Mouse (Mus musculus) stomach, embryonic 15.5 days (tissue): Measurements from ENCODE around the gene Mto1. TPM values are rescaled to one million over a fixed set of nuclear protein-coding genes. Genes with fewer than 3 reads are reported as not detected.
"Not testable (repeated sequence)": the region's sequence is repeated elsewhere in the genome, so short reads cannot be mapped to it uniquely, and the experiment has no call there.

Experiments used
- ATAC-seq: fragments of 200-750 bp; cut with Nextera tagmentation; 2 replicates; pipeline ENCODE4 v1.8.0; 2017; ENCODE audit warnings: low read depth, moderate number of reproducible peaks, moderate TSS enrichment; ENCODE audit not compliant: insufficient read depth, low FRiP score
- H3K27ac ChIP-seq: fragments of 300-500 bp; sonication (generic); 2 replicates; pipeline ENCODE4 v1.5.1; 2015; ENCODE audit warnings: mild to moderate bottlenecking, inconsistent platforms
- H3K27me3 ChIP-seq: fragments of 300-500 bp; sonication (generic); replicated peaks from 2 replicates; pipeline ENCODE4 v1.6.1; 2015; ENCODE audit warnings: inconsistent platforms
- H3K36me3 ChIP-seq: fragments of 300-500 bp; sonication (generic); 2 replicates; pipeline ENCODE4 v1.6.1; 2015; ENCODE audit warnings: inconsistent platforms
- H3K4me1 ChIP-seq: fragments of 300-500 bp; sonication (generic); 2 replicates; pipeline ENCODE4 v1.6.1; 2015; ENCODE audit warnings: inconsistent platforms
- H3K4me2 ChIP-seq: fragments of 300-500 bp; sonication (generic); 2 replicates; pipeline ENCODE4 v1.6.1; 2015; ENCODE audit warnings: mild to moderate bottlenecking, inconsistent platforms
- H3K4me3 ChIP-seq: fragments of 300-500 bp; sonication (generic); replicated peaks from 2 replicates; pipeline ENCODE4 v1.5.1; 2015; ENCODE audit warnings: inconsistent platforms
- H3K9ac ChIP-seq: fragments of 300-500 bp; sonication (generic); 2 replicates; pipeline ENCODE4 v1.6.1; 2015; ENCODE audit warnings: inconsistent platforms
- H3K9me3 ChIP-seq: fragments of 300-500 bp; sonication (generic); 2 replicates; pipeline ENCODE4 v1.6.1; 2016; ENCODE audit warnings: inconsistent platforms
- WGBS: fragments of 180-500 bp; shearing (Covaris S2); methylation state at CpG from one replicate; pipeline ENCODE4 v1.1.7; 2015; 5-methylcytosine and 5-hydroxymethylcytosine counted together
- microRNA-seq: library from miRNA; unstranded; fragments of <30 nt; microRNA quantifications from one replicate; pipeline ENCODE4, GENCODE M21; 2016
- polyA plus RNA-seq: library from polyadenylated mRNA; unstranded; fragments of >200 nt; fragmentation: Nextera tagmentation; extraction: Ambion mirVana; gene quantifications from 2 replicates; pipeline ENCODE4 v1.2.1, GENCODE M21; 2015

Gene Mto1
- polyA plus RNA-seq, 1 experiment from 2014 or later: 26.1 TPM

DNA sequence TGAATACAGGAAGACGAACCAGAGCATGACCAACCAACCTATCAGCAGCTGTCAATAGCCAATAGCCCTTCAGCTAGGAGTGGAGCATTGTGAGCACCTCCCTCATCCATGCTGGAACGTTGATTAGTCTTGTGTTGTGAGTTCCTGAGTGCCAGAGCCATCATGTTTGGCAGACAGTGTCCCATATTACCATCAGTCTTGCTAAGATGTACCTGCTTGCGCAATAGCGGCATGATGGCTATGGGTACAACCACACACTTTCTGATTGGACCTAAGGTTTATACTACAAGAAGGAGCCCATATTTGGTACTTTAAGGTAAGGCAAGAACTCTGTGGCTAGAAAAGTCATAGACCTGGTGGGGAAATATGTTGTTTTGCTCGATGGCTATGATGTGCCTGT lies 63.7 kb downstream of the Mto1 start:
- no peak overlapping the region for H3K27ac ChIP-seq
- no peak overlapping the region for H3K4me3 ChIP-seq
- H3K4me1 ChIP-seq: no peaks in the 10 kb centered on the region
- no peaks in the 10 kb centered on the region for H3K27me3 ChIP-seq
- 89% methylated on average over 5 of the region's 5 CpGs for WGBS
- no peak overlapping the region for H3K4me2 ChIP-seq
- H3K36me3 ChIP-seq: no peaks in the 10 kb centered on the region
- H3K9me3 ChIP-seq: no peaks in the 10 kb centered on the region
- ATAC-seq: no peak
- no peak overlapping the region for H3K9ac ChIP-seq

DNA sequence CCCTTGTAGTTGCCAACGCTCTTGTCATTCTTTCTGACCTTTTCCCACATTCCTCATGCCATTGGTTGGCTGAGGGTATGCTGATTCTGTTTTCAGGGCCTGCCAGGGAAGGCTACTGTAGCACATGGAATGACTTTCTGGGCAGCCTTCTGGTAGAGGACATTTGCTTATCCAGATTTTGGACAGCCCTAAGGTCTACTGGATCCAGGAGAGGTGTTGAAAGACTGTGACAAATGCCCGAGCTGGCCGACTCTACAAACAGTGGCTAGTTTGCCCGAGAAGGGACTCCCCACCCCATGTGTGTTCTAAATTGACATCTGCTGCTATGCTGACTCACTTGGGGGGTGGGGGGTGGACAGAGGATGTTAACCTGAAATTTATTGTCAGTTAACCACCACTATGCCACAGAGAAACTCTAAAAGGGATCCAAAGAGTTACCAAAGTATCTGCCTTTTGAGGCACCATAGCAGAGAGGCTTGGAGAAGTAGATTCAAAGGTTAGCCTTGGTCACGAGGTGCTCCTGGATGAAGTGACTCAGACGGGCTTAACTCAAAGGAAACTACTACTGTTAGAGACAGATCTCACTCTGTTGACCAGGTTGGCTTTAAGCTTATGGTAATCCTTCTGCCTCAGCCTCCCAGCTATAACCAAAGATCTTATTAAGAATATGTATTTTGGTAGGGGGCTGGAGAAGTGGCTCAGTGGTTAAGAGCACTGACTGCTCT lies 65.9 kb downstream of the Mto1 start:
- Histone ChIP-seq H3K36me3 (no peaks in the 10 kb centered on the region), H3K27me3 (no peaks in the 10 kb centered on the region), H3K9me3 (no peaks in the 10 kb centered on the region), H3K4me2 (no peak overlapping the region), H3K27ac (no peak overlapping the region), H3K4me3 (no peak overlapping the region), H3K9ac (no peak overlapping the region), H3K4me1 (no peaks in the 10 kb centered on the region)
- 61% methylated on average over 6 of the region's 6 CpGs for WGBS
- no peak for ATAC-seq

DNA sequence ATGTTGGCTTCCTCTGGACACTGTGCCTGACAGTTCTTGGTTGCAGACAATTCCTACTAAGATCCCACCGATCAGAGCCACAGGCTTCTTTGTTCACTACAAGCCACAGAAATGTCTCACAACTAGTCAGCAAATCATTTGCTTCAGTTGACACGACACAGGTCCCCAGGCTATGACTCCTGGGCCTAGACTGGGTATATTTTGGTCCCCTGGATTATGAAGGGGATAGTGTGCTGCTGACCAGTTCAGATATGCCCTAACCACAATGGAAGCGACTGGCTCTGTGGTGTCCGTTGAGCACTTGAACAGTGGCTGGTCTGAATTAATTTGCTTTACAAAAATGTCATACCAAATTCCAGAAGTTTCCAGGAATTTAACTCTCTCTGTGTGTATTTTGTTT lies 66.7 kb downstream of the Mto1 start:
- no peak for ATAC-seq
- H3K27ac ChIP-seq: no peak overlapping the region
- no peaks in the 10 kb centered on the region for H3K4me1 ChIP-seq
- H3K27me3 ChIP-seq: no peaks in the 10 kb centered on the region
- H3K4me2 ChIP-seq: no peak overlapping the region
- no peaks in the 10 kb centered on the region for H3K36me3 ChIP-seq
- no peaks in the 10 kb centered on the region for H3K9me3 ChIP-seq
- WGBS: 78% methylated on average over 4 of the region's 4 CpGs
- no peak overlapping the region for H3K4me3 ChIP-seq
- no peak overlapping the region for H3K9ac ChIP-seq

DNA sequence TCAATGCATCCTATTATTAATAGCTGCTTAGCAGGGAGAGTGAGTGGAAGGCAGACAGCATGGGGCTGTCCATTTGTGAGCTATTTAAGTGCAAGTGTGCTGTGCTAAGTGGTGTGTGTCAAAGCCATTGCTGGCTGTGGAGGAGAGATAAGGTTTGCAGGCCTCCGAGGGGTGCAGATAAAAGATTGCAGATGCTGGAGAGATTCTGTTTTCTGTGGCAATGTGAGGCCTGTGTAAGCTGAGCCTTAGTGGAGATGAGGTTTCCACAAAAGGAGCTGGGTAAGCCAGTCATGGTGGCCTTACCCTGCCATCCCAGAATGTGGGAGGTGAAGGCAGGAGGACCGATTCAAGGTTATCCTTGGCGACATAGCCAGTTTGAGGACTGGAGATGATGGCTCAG lies 68.1 kb downstream of the Mto1 start:
- no peak overlapping the region for H3K4me3 ChIP-seq
- no peak overlapping the region for H3K9ac ChIP-seq
- 76% methylated on average over 3 of the region's 3 CpGs for WGBS
- no peaks in the 10 kb centered on the region for H3K36me3 ChIP-seq
- H3K4me1 ChIP-seq: peaks cover 6% of the 10 kb centered on the region; the same call in 1 of the 2 replicates
- ATAC-seq: peak; percentile 82; the same call in 1 of the 2 replicates
- H3K4me2 ChIP-seq: no peak overlapping the region
- H3K9me3 ChIP-seq: no peaks in the 10 kb centered on the region
- no peaks in the 10 kb centered on the region for H3K27me3 ChIP-seq
- no peak overlapping the region for H3K27ac ChIP-seq

DNA sequence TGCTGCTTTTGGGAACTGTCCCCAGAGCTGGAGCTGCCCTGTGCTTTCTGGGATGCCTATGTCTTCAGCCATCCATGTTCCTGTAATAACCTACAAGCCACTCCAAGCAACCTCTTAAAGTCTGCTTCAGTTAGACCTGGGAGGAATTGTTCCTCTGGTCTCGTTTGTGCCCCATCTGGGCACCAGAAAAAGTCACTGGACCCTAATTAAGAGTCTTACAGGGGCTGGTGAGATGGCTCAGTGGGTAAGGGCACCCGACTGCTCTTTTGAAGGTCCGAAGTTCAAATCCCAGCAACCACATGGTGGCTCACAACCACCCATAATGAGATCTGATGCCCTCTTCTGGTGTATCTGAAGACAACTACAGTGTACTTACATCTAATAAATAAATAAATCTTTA lies 69.2 kb downstream of the Mto1 start:
- not testable (repeated sequence) for H3K4me2 ChIP-seq, H3K9ac ChIP-seq, H3K36me3 ChIP-seq, ATAC-seq, H3K4me1 ChIP-seq, H3K27me3 ChIP-seq, H3K4me3 ChIP-seq, H3K9me3 ChIP-seq, H3K27ac ChIP-seq
- WGBS: 76% methylated on average over 3 of the region's 3 CpGs

DNA sequence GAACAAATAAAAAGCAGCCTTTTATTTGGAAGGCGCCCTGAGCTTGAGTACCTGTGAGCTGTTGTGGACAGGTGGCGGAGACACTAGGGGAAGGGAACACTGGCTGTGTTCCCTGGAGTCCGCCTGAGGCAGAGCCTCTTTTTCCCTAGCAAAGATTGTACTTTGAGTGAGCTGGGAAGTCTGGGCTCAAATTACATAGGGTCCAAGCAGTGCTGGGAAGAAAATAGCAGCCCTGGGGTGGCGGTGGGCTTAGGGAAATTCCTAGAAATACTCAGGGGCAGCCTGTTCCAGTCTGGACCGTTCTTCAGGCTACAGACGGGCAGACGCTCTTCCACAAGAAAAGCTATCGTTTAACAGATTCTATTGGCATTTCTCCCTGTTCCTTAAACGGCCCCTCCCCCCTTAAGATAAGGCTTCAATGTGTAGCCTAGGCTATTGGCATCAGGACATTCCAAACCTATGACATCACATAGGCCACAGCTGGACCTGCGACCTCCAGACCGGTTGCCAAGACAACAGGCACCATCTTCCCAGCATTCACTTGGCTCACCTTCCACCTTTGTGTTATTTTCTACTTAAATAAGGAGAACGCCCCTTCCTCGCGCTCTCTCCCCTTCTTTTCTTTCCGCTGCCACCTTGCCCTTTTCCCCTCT lies 72.2 kb downstream of the Mto1 start:
- no peaks in the 10 kb centered on the region for H3K9me3 ChIP-seq

DNA sequence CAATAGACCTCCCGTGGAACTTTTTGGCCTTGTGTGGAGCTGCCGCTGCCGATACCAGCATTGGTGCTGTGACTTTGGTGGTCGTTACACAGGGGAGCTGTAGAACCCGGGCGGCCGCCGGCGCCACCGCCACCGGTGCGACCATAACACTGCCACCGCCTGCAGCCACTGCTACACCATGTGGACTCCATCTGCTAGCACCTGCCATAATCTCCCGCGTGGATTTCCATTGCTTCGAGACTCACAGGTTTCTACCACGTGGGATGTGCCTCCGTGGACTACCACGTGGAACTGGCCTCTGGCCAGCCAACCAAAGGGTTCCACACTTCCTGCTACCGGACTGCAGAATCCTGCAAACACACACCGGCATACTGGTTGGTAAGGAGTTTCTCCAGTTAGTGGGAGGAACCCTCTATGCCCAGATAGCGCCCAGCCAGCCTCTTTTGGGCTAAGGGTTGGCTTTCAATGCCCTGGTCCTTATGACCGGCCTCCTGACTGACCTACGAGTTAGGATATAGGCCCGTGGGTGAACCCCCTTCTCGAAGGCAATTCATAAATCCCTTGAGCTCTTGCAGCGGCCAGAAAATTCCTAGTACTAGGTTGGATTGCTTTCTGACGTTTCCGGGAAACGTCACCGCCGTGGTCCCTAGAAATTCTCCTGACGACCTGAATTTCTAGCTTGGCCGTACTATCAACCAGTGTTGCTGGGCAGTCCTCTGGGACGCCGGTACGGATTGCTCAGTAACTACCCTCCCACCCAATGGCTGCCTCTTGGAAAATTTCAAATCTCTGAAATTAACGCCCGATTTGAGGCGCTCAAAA lies 73.0 kb downstream of the Mto1 start:
- Histone ChIP-seq H3K27me3 (no peaks in the 10 kb centered on the region), H3K27ac (peak overlapping the region; percentile 61; the same call in 1 of the 2 replicates), H3K4me3 (peak overlapping the region; percentile 46), H3K36me3 (no peaks in the 10 kb centered on the region), H3K9ac (peak overlapping the region; percentile 6; the same call in 1 of the 2 replicates), H3K4me1 (peaks cover 8% of the 10 kb centered on the region), H3K4me2 (peak overlapping the region; percentile 92), H3K9me3 (no peaks in the 10 kb centered on the region)
- peak; percentile 41; the same call in 1 of the 2 replicates for ATAC-seq
- 3% methylated on average over 40 of the region's 40 CpGs for WGBS

More for the DNA sequence above, 72.2 kb downstream of the Mto1 start:
- 4% methylated on average over 15 of the region's 15 CpGs for WGBS
- no peaks in the 10 kb centered on the region for H3K27me3 ChIP-seq
- H3K9ac ChIP-seq: peak overlapping the region; percentile 6; the same call in 1 of the 2 replicates
- H3K4me2 ChIP-seq: peak overlapping the region; percentile 92
- ATAC-seq: peak; percentile 76; the same call in 1 of the 2 replicates
- peaks cover 8% of the 10 kb centered on the region for H3K4me1 ChIP-seq
- peak overlapping the region; percentile 61; the same call in 1 of the 2 replicates for H3K27ac ChIP-seq
- H3K4me3 ChIP-seq: peak overlapping the region; percentile 46
- no peaks in the 10 kb centered on the region for H3K36me3 ChIP-seq

DNA sequence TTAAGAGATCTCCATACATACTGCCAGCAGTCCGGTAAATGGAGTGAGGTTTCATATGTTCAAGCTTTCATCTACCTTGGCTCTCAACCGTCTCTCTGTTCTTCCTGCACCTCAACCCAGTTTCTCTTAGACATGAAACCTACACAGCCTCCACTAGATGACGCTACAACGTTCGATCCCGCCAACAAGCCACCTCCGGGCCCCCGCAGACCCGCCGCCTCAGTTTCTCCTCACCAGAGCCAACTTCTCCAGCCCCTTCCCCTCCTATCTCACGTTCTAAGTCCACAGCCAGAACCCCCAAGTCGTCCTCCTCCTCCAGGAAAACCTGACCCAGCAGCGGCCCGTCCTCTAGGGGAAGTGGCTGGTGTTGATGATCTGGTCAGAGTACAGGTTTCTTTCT lies 73.7 kb downstream of the Mto1 start:
- Histone ChIP-seq H3K27me3 (no peaks in the 10 kb centered on the region), H3K9me3 (no peaks in the 10 kb centered on the region), H3K36me3 (no peaks in the 10 kb centered on the region), H3K4me2 (peak overlapping the region; percentile 92), H3K9ac (no peak overlapping the region), H3K27ac (no peak overlapping the region), H3K4me3 (peak overlapping the region; percentile 46), H3K4me1 (peaks cover 8% of the 10 kb centered on the region)
- WGBS: 24% methylated on average over 14 of the region's 14 CpGs
- ATAC-seq: 0 out of 2 replicates have a peak, but pooled peaks have one; percentile 2

Small RNAs within 50 kb of the gene (microRNA-seq; reads per million reads assigned to microRNA genes)
- not detected for gene Gm26377

Other genes with a start within 250 kb of the Mto1 start
- 36.1 and 42.7 TPM in 2 replicates for gene Gsta1, start 217.6 kb upstream of the Mto1 start, polyA plus RNA-seq
- gene Gm3776, start 191.1 kb upstream of the Mto1 start, polyA plus RNA-seq: 26.7 and 32.2 TPM in 2 replicates
- 0.42 and 1.0 TPM in 2 replicates for gene Gm10639, start 158.3 kb upstream of the Mto1 start, polyA plus RNA-seq
- not detected in 2 replicates for gene Omt2a, start 133.4 kb upstream of the Mto1 start, polyA plus RNA-seq
- gene Omt2b, start 120.6 kb upstream of the Mto1 start, polyA plus RNA-seq: not detected in 2 replicates
- gene Gsta2, start 92.4 kb upstream of the Mto1 start, polyA plus RNA-seq: 9.6 and 11.7 TPM in 2 replicates
- not detected in 2 replicates for gene Dppa5a, start 80.0 kb upstream of the Mto1 start, polyA plus RNA-seq
- gene Ooep, start 69.5 kb upstream of the Mto1 start, polyA plus RNA-seq: 0.37 and 0.50 TPM in 2 replicates
- 0.19 and 0.30 TPM in 2 replicates for gene Ddx43, start 52.4 kb upstream of the Mto1 start, polyA plus RNA-seq
- gene Cgas, start 5.0 kb upstream of the Mto1 start, polyA plus RNA-seq: 2.5 and 2.8 TPM in 2 replicates
- gene Gm17324, start 578 bp downstream of the Mto1 start, polyA plus RNA-seq: 1.2 and 1.3 TPM in 2 replicates
- 4,240 and 4,503 TPM in 2 replicates for gene Eef1a1, start 40.9 kb downstream of the Mto1 start, polyA plus RNA-seq
- gene Slc17a5, start 139.8 kb downstream of the Mto1 start, polyA plus RNA-seq: 17.3 and 18.8 TPM in 2 replicates
- 7.9 and 8.3 TPM in 2 replicates for gene Cd109, start 167.3 kb downstream of the Mto1 start, polyA plus RNA-seq